Mouse (Mus musculus): Measurements from ENCODE around the gene Lamtor3. TPM values are rescaled to one million over a fixed set of nuclear protein-coding genes. Genes with fewer than 3 reads are reported as not detected.

The Lamtor3 gene
- polyA plus RNA-seq, 1 experiment from 2014 or later = 118 TPM

DNA sequence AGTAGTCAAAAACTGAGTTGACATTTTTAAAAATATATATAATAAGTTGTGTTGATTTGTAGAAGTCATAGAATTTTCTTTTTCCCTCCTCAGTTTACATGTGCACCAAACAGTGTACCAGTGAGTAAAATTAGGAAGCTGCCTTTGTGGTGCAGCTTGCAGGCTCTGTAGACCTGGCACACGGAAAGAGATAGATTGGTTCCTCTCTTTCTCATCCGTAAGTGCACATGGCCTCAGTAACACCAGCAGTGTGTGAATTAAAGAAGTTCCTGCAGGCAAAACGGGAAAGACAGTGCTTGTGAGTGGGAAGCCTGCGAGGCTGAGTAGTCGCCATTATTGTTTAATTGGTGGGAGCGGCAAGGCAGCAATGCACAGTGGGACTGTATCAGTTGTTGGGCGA lies 57.1 kb downstream of the Lamtor3 start:
- Histone ChIP-seq H3K27me3 (ENCODE audit: control insufficient read depth, insufficient read depth, low read length) (no peaks in the 10 kb centered on the region), H3K4me2 (ENCODE audit: low read depth, low read length) (no peak overlapping the region), H3K4me3 (replicated peaks; ENCODE audit: low read length) (no peak overlapping the region), H3K36me3 (ENCODE audit: control insufficient read depth, insufficient read depth, low read length) (no peaks in the 10 kb centered on the region), H3K9ac (ENCODE audit: low read length) (no peak overlapping the region), H3K9me3 (replicated peaks; ENCODE audit: control insufficient read depth, low read length) (no peaks in the 10 kb centered on the region), H3K4me1 (ENCODE audit: control insufficient read depth, insufficient read depth, low read length) (peaks cover 5% of the 10 kb centered on the region; the same call in 1 of the 2 replicates), H3K27ac (ENCODE audit: low read length) (no peak overlapping the region)
- WGBS = 85% methylated on average over 7 of the region's 7 CpGs
- ATAC-seq (ENCODE audit: insufficient read depth, low FRiP score) = no peak

- no peak for ATAC-seq (ENCODE audit: insufficient read depth, low FRiP score)
- no peak overlapping the region for H3K27ac ChIP-seq (ENCODE audit: low read length)
- no peak overlapping the region for H3K4me3 ChIP-seq (replicated peaks; ENCODE audit: low read length)
- H3K27me3 ChIP-seq (ENCODE audit: control insufficient read depth, insufficient read depth, low read length) = no peaks in the 10 kb centered on the region
- H3K4me1 ChIP-seq (ENCODE audit: control insufficient read depth, insufficient read depth, low read length) = peaks cover 7% of the 10 kb centered on the region; the same call in 1 of the 2 replicates
- 87% methylated on average over 17 of the region's 17 CpGs for WGBS
- no peak overlapping the region for H3K9ac ChIP-seq (ENCODE audit: low read length)
- H3K4me2 ChIP-seq (ENCODE audit: low read depth, low read length) = no peak overlapping the region
- no peaks in the 10 kb centered on the region for H3K9me3 ChIP-seq (replicated peaks; ENCODE audit: control insufficient read depth, low read length)
- no peaks in the 10 kb centered on the region for H3K36me3 ChIP-seq (ENCODE audit: control insufficient read depth, insufficient read depth, low read length)
These were observed 57.6 kb downstream of the Lamtor3 start for GRCm38 (mm10) chr3:137975856-137976423.

DNA sequence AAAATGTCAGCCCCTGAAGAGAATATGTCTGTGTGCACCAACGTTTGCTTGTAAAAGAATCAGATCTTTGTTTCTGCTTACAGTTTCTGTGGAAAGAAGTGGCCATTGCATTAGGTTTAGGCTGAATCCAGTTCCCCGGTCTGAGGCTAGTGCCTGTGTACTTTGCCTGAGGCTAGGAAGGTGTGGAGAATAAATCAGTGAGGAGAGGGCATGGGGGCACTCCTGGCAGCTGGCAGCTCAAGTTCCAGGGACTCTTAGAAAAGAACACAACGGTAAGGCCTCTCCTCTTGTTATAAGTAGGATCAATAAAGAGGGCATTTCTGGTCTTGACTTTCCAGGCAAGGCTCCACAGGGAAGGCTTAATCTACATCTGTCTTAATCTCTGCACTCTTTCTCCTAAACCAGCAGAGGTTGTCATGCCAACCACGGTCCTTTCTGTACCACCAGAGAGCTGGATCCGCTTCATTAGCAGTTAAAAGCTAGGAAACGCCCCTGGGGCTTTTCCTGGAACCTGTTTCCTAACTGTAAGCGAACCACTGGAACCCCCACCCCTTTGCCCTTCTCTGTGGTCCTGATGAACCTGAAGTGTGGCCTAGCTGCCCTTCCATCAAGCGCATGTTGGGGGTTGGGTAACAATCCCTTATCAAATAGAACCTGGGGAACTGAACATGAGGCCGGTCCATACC lies 58.8 kb downstream of the Lamtor3 start:
- ATAC-seq (ENCODE audit: insufficient read depth, low FRiP score) = no peak
- Histone ChIP-seq H3K9ac (ENCODE audit: low read length) (no peak overlapping the region), H3K36me3 (ENCODE audit: control insufficient read depth, insufficient read depth, low read length) (no peaks in the 10 kb centered on the region), H3K4me3 (replicated peaks; ENCODE audit: low read length) (no peak overlapping the region), H3K4me1 (ENCODE audit: control insufficient read depth, insufficient read depth, low read length) (peaks cover 7% of the 10 kb centered on the region; the same call in 1 of the 2 replicates), H3K4me2 (ENCODE audit: low read depth, low read length) (no peak overlapping the region), H3K9me3 (replicated peaks; ENCODE audit: control insufficient read depth, low read length) (no peaks in the 10 kb centered on the region), H3K27ac (ENCODE audit: low read length) (no peak overlapping the region), H3K27me3 (ENCODE audit: control insufficient read depth, insufficient read depth, low read length) (no peaks in the 10 kb centered on the region)
- 56% methylated on average over 9 of the region's 9 CpGs for WGBS

DNA sequence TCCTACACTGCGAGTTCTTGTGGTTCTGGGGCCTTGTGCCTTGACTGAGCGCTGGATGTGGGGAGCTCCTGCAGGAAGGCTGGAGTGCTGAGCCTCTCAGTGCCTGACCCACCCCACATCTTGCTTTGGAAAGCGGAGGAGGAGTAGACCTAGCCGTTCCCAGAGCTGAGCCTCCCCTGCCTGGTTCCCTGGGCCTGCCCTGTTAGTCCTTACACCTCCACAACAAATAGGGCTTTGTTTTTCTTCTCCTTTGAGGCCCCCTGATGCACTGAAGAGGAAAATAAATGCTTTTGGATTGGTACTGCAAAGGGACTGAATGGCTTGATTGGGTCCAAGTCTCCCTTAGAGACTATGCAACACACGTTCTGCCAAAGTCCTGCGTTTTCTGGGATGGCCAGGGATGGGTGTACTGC lies 59.3 kb downstream of the Lamtor3 start:
- 63% methylated on average over 6 of the region's 6 CpGs for WGBS
- no peaks in the 10 kb centered on the region for H3K36me3 ChIP-seq (ENCODE audit: control insufficient read depth, insufficient read depth, low read length)
- no peak overlapping the region for H3K27ac ChIP-seq (ENCODE audit: low read length)
- no peak overlapping the region for H3K4me3 ChIP-seq (replicated peaks; ENCODE audit: low read length)
- no peak for ATAC-seq (ENCODE audit: insufficient read depth, low FRiP score)
- no peaks in the 10 kb centered on the region for H3K9me3 ChIP-seq (replicated peaks; ENCODE audit: control insufficient read depth, low read length)
- peaks cover 7% of the 10 kb centered on the region; the same call in 1 of the 2 replicates for H3K4me1 ChIP-seq (ENCODE audit: control insufficient read depth, insufficient read depth, low read length)
- no peak overlapping the region for H3K4me2 ChIP-seq (ENCODE audit: low read depth, low read length)
- H3K9ac ChIP-seq (ENCODE audit: low read length) = no peak overlapping the region
- no peaks in the 10 kb centered on the region for H3K27me3 ChIP-seq (ENCODE audit: control insufficient read depth, insufficient read depth, low read length)

- no peaks in the 10 kb centered on the region for H3K27me3 ChIP-seq (ENCODE audit: control insufficient read depth, insufficient read depth, low read length)
- no peaks in the 10 kb centered on the region for H3K36me3 ChIP-seq (ENCODE audit: control insufficient read depth, insufficient read depth, low read length)
- no peak for ATAC-seq (ENCODE audit: insufficient read depth, low FRiP score)
- H3K4me2 ChIP-seq (ENCODE audit: low read depth, low read length) = no peak overlapping the region
- 71% methylated on average over 5 of the region's 5 CpGs for WGBS
- H3K9me3 ChIP-seq (replicated peaks; ENCODE audit: control insufficient read depth, low read length) = no peaks in the 10 kb centered on the region
- H3K4me3 ChIP-seq (replicated peaks; ENCODE audit: low read length) = no peak overlapping the region
- H3K9ac ChIP-seq (ENCODE audit: low read length) = no peak overlapping the region
- no peak overlapping the region for H3K27ac ChIP-seq (ENCODE audit: low read length)
- peaks cover 7% of the 10 kb centered on the region; the same call in 1 of the 2 replicates for H3K4me1 ChIP-seq (ENCODE audit: control insufficient read depth, insufficient read depth, low read length)
These were observed 59.9 kb downstream of the Lamtor3 start for GRCm38 (mm10) chr3:137978233-137978632.

Other genes with a start within 250 kb of the Lamtor3 start
- gene Gm21962, start 247.0 kb upstream of the Lamtor3 start, polyA plus RNA-seq (2015; fragmentation: Nextera tagmentation; extraction: Ambion mirVana) = not detected in 2 replicates
- 1,166 and 1,340 TPM in 2 replicates for gene H2afz, start 54.0 kb upstream of the Lamtor3 start, polyA plus RNA-seq (2015; fragmentation: Nextera tagmentation; extraction: Ambion mirVana)
- 8.0 and 8.4 TPM in 2 replicates for gene Dnajb14, start 50.8 kb upstream of the Lamtor3 start, polyA plus RNA-seq (2015; fragmentation: Nextera tagmentation; extraction: Ambion mirVana)
- 17.3 and 18.0 TPM in 2 replicates for gene Dapp1, start 63.0 kb downstream of the Lamtor3 start, polyA plus RNA-seq (2015; fragmentation: Nextera tagmentation; extraction: Ambion mirVana)
- 0.09 and 1.4 TPM in 2 replicates for gene 1110002E22Rik, start 146.5 kb downstream of the Lamtor3 start, polyA plus RNA-seq (2015; fragmentation: Nextera tagmentation; extraction: Ambion mirVana)
- gene Gm5105, start 148.9 kb downstream of the Lamtor3 start, polyA plus RNA-seq (2015; fragmentation: Nextera tagmentation; extraction: Ambion mirVana) = 0.14 and 0.19 TPM in 2 replicates
- 8.0 and 9.2 TPM in 2 replicates for gene Trmt10a, start 224.9 kb downstream of the Lamtor3 start, polyA plus RNA-seq (2015; fragmentation: Nextera tagmentation; extraction: Ambion mirVana)
- 56.2 and 63.7 TPM in 2 replicates for gene Mttp, start 226.5 kb downstream of the Lamtor3 start, polyA plus RNA-seq (2015; fragmentation: Nextera tagmentation; extraction: Ambion mirVana)